Mouse (Mus musculus) cerebellum, adult 2 months (tissue): Measurements from ENCODE around the gene Bcl11b.

Source experiments
- CTCF ChIP-seq: fragments of 200-500 bp; IDR thresholded peaks from 2 replicates; pipeline ENCODE4 v1.5.1; 2011; ENCODE audit warnings: low read depth, mild to moderate bottlenecking, control low read depth, low read length, moderate library complexity, borderline replicate concordance; ENCODE audit not compliant: insufficient read depth
- POLR2A ChIP-seq: fragments of 200-500 bp; IDR thresholded peaks from 2 replicates; pipeline ENCODE4 v1.6.1; 2011; ENCODE audit warnings: low read length, control low read depth, borderline replicate concordance; ENCODE audit not compliant: insufficient read depth

- TF ChIP-seq POLR2A (no peak), CTCF (no peak)
Observed at GRCm38 (mm10) chr12:107977086-107977485, 26.3 kb downstream of the Bcl11b start.
